Mouse (Mus musculus) myocyte (in vitro differentiated cells): ENCODE measurements around the gene Pheta2.

Experiments used
- CEBPB ChIP-seq: IDR thresholded peaks from 2 replicates; pipeline ENCODE4 v1.6.1; 2011; ENCODE audit warnings: mild to moderate bottlenecking, moderate library complexity; ENCODE audit not compliant: poor library complexity, insufficient read depth, severe bottlenecking
- E2F4 ChIP-seq: IDR thresholded peaks from one replicate; pipeline ENCODE4 v1.6.1; 2011; ENCODE audit warnings: mild to moderate bottlenecking, control low read depth, moderate library complexity; ENCODE audit not compliant: insufficient read depth
- MAX ChIP-seq: IDR thresholded peaks from one replicate; pipeline ENCODE4 v1.6.1; 2011; ENCODE audit warnings: low read depth, mild to moderate bottlenecking, control low read depth
- MYOG ChIP-seq, 3 experiments: IDR thresholded peaks; one replicate each; pipeline ENCODE4 v1.6.1; 2011; ENCODE audit warnings: control low read depth in 2 of 3, low read depth in 2 of 3, mild to moderate bottlenecking in 2 of 3; ENCODE audit not compliant: insufficient read length in 2 of 3, control insufficient read depth in 1 of 3, insufficient read depth in 1 of 3
- POLR2A ChIP-seq: IDR thresholded peaks from one replicate; pipeline ENCODE4 v1.6.1; 2011; ENCODE audit warnings: low read depth, mild to moderate bottlenecking, control low read depth, moderate library complexity; ENCODE audit not compliant: insufficient read length
- POLR2AphosphoS2 ChIP-seq: IDR thresholded peaks from one replicate; pipeline ENCODE4 v1.6.1; 2011; ENCODE audit warnings: low read depth, control low read depth; ENCODE audit not compliant: insufficient read length
- REST ChIP-seq: IDR thresholded peaks from one replicate; pipeline ENCODE4 v1.6.1; 2011; ENCODE audit warnings: mild to moderate bottlenecking, control low read depth, moderate library complexity; ENCODE audit not compliant: insufficient read depth, insufficient read length
- SRF ChIP-seq: IDR thresholded peaks from one replicate; pipeline ENCODE4 v1.6.1; 2011; ENCODE audit warnings: low read depth; ENCODE audit not compliant: control insufficient read depth, insufficient read length
- USF1 ChIP-seq: IDR thresholded peaks from one replicate; pipeline ENCODE4 v1.6.1; 2011; ENCODE audit warnings: low read depth, mild to moderate bottlenecking, control low read depth, moderate library complexity

GRCm38 (mm10) chr15:82347303-82347676 is 8.5 kb downstream of the Pheta2 start:
- TF ChIP-seq POLR2A (no peak), MYOG (IDR thresholded peaks at IDR 0.05; ENCODE audit: control insufficient read depth in 1 of 3, insufficient read depth in 1 of 3, insufficient read length in 2 of 3, low read depth in 2 of 3) (no peak), SRF (no peak), E2F4 (no peak), USF1 (no peak), CEBPB (no peak), POLR2AphosphoS2 (peak; percentile 66), MAX (no peak), REST (no peak)
